Mouse (Mus musculus): ENCODE measurements around the gene Strn4. TPM values are rescaled to one million over a fixed set of nuclear protein-coding genes. Genes with fewer than 3 reads are reported as not detected.

Gene Strn4
- polyA plus RNA-seq, 1 experiment from 2014 or later: 68.5 TPM

DNA sequence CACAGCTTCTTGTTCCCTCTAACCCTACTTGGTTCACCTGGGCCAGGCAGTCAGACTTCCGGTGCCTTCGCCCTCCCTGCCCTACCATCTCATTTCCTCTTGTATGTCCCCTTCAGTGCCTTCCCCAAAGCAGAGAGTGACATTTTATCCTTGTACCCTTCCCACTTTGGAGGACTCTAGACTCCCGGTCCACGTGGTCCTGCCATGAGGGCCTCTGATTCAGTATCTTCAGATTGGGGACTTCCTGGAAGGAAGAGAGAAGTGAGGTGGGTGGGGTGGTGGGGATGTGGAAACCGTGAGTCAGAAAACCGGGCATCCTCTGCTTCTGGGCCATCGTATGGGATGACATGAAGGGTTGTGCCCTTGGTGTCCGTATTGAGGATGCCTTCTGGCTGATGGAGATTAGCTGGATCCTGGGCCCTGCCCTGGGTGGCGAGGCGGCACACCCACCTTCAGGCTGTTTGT lies 32.4 kb upstream of the Strn4 start:
- ATAC-seq (ENCODE audit: insufficient read depth, low FRiP score): 0 out of 2 replicates have a peak, but pooled peaks have one; percentile 11
- WGBS: 23% methylated on average over 10 of the region's 10 CpGs
- no peak overlapping the region for H3K27ac ChIP-seq (ENCODE audit: low read length)

DNA sequence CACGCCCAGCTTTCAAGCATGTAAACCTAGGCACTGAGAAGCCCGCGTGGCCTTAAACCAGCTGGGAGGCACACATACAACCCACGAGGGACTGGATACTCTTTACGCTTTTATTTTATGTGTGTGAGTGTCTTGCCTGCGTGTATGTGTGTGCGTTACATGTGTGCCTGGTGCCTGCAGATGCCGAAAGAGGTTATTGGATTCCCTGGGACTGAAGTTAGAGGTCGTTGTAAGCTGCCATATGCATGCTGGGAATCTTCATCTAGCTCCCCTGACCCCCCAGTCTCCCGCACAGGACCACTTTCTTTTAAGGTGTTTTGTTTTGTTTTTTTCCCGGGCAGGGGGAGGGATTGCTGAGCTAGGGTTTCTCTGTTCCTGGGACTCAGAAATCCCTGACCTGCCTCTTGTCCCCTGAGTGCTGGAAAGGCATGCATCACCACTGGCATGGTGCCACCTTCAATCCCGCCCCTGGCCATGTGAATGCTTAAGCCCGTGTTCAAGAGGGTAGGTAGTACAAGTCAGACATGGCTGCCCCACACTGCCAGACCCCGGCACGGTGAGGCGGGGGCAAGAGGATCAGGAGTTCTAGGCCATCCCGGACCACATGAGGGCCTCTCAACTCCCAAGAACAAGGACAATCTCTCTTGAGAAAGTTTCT lies 31.8 kb upstream of the Strn4 start:
- peak overlapping the region; percentile 87 for H3K9ac ChIP-seq (ENCODE audit: low read length)
- 40% methylated on average over 17 of the region's 17 CpGs for WGBS
- H3K36me3 ChIP-seq (ENCODE audit: control insufficient read depth, insufficient read depth, low read length): no peaks in the 10 kb centered on the region
- peak overlapping the region; percentile 70 for H3K4me3 ChIP-seq (replicated peaks; ENCODE audit: low read length)
- no peak overlapping the region for H3K27ac ChIP-seq (ENCODE audit: low read length)
- ATAC-seq (ENCODE audit: insufficient read depth, low FRiP score): no peak
- peaks cover 34% of the 10 kb centered on the region for H3K4me1 ChIP-seq (ENCODE audit: control insufficient read depth, insufficient read depth, low read length)
- H3K4me2 ChIP-seq (ENCODE audit: low read depth, low read length): peak overlapping the region; percentile 97
- H3K9me3 ChIP-seq (replicated peaks; ENCODE audit: control insufficient read depth, low read length): no peaks in the 10 kb centered on the region
- no peaks in the 10 kb centered on the region for H3K27me3 ChIP-seq (ENCODE audit: control insufficient read depth, insufficient read depth, low read length)

More for the DNA sequence above, 32.4 kb upstream of the Strn4 start:
- Histone ChIP-seq H3K27me3 (ENCODE audit: control insufficient read depth, insufficient read depth, low read length) (no peaks in the 10 kb centered on the region), H3K4me1 (ENCODE audit: control insufficient read depth, insufficient read depth, low read length) (peaks cover 34% of the 10 kb centered on the region), H3K36me3 (ENCODE audit: control insufficient read depth, insufficient read depth, low read length) (no peaks in the 10 kb centered on the region), H3K9me3 (replicated peaks; ENCODE audit: control insufficient read depth, low read length) (no peaks in the 10 kb centered on the region), H3K4me3 (replicated peaks; ENCODE audit: low read length) (peak overlapping the region; percentile 70), H3K4me2 (ENCODE audit: low read depth, low read length) (peak overlapping the region; percentile 97), H3K9ac (ENCODE audit: low read length) (peak overlapping the region; percentile 87)

DNA sequence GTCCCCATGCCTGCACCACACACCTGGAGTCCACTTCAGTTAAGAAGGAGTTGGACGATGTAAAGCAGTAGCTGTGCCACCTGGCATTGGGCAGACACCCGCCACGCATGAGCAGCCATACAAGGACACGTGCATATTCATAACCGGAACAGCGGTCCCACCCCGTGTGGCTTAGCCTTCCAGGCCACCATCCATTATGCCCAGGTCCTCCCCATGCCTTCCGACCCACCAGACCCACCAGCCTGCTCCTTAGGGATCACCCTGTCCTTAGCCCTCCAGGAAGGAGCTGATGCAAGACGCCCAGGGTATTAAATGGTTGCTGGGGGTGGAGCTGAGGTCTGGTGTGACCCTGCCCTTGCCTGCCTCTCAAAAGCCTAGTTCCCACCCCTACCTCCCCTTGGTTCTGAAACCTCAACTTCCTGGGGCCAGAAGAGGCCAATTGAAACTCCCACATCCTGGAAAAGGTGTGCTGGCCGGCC lies 31.2 kb upstream of the Strn4 start:
- H3K4me2 ChIP-seq (ENCODE audit: low read depth, low read length): peak overlapping the region; percentile 97
- no peaks in the 10 kb centered on the region for H3K9me3 ChIP-seq (replicated peaks; ENCODE audit: control insufficient read depth, low read length)
- 76% methylated on average over 10 of the region's 10 CpGs for WGBS
- no peak for ATAC-seq (ENCODE audit: insufficient read depth, low FRiP score)
- H3K27ac ChIP-seq (ENCODE audit: low read length): no peak overlapping the region
- peak overlapping the region; percentile 70 for H3K4me3 ChIP-seq (replicated peaks; ENCODE audit: low read length)
- H3K9ac ChIP-seq (ENCODE audit: low read length): peak overlapping the region; percentile 87; the same call in 1 of the 2 replicates
- H3K4me1 ChIP-seq (ENCODE audit: control insufficient read depth, insufficient read depth, low read length): peaks cover 34% of the 10 kb centered on the region
- 0 out of 2 replicates have a peak, but pooled peaks cover 3% of the 10 kb centered on the region for H3K36me3 ChIP-seq (ENCODE audit: control insufficient read depth, insufficient read depth, low read length)
- no peaks in the 10 kb centered on the region for H3K27me3 ChIP-seq (ENCODE audit: control insufficient read depth, insufficient read depth, low read length)

DNA sequence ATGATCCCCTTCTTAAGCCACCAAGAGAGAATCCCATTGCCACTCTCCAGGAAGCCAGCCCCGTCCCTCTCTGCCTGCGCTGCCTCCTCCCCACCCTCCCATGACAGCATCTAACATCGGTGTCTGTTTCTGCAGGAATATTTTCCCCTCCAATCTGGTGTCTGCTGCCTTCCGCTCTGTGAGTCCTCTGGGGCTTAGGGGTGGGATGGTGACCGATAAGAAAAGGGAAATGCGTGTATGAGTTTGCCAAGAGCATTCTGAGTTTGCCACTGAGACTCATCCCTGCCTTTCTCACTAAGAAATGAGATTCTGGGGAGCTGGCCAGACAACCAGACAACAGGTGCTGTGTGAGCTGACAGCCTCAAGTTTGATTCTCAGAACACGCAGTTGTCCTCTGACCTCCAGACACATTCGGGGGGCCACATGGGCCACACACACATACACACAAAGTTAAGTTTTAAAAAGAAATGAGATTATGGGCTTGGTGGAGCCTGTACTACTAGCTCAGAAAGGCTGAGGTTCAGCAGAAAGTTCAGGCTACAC lies 30.1 kb upstream of the Strn4 start:
- H3K36me3 ChIP-seq (ENCODE audit: control insufficient read depth, insufficient read depth, low read length): 0 out of 2 replicates have a peak, but pooled peaks cover 3% of the 10 kb centered on the region
- ATAC-seq (ENCODE audit: insufficient read depth, low FRiP score): no peak
- WGBS: 75% methylated on average over 8 of the region's 8 CpGs
- H3K4me2 ChIP-seq (ENCODE audit: low read depth, low read length): no peak overlapping the region
- H3K4me1 ChIP-seq (ENCODE audit: control insufficient read depth, insufficient read depth, low read length): peaks cover 34% of the 10 kb centered on the region
- H3K4me3 ChIP-seq (replicated peaks; ENCODE audit: low read length): no peak overlapping the region
- H3K27ac ChIP-seq (ENCODE audit: low read length): no peak overlapping the region
- no peak overlapping the region for H3K9ac ChIP-seq (ENCODE audit: low read length)
- no peaks in the 10 kb centered on the region for H3K9me3 ChIP-seq (replicated peaks; ENCODE audit: control insufficient read depth, low read length)
- no peaks in the 10 kb centered on the region for H3K27me3 ChIP-seq (ENCODE audit: control insufficient read depth, insufficient read depth, low read length)

DNA sequence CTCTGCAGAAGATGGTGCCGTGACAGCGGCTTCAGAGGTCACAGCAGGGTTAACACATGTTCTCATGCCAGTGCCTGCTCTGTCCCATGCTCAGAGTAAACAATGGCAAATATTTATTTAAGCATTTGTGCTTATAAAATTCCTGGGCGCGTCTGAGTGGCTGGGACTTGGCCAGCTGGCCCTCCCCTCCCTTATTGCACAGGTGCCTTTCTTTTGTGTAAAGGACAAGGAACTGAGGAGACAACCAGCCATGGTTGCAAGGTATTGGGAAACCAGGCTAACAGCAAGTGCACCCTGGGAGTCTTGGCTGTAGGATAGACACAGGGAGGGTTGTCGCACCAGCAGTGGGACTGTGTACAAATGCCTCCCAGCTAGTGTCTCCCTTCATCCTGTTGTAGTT lies 23.4 kb upstream of the Strn4 start:
- H3K9me3 ChIP-seq (replicated peaks; ENCODE audit: control insufficient read depth, low read length): no peaks in the 10 kb centered on the region
- no peak overlapping the region; the same call in 1 of the 2 replicates for H3K4me2 ChIP-seq (ENCODE audit: low read depth, low read length)
- H3K27ac ChIP-seq (ENCODE audit: low read length): peak overlapping the region; percentile 71
- ATAC-seq (ENCODE audit: insufficient read depth, low FRiP score): peak; percentile 83
- WGBS: 21% methylated on average over 5 of the region's 5 CpGs
- no peaks in the 10 kb centered on the region for H3K27me3 ChIP-seq (ENCODE audit: control insufficient read depth, insufficient read depth, low read length)
- H3K36me3 ChIP-seq (ENCODE audit: control insufficient read depth, insufficient read depth, low read length): peaks cover 6% of the 10 kb centered on the region; the same call in 1 of the 2 replicates
- no peak overlapping the region for H3K9ac ChIP-seq (ENCODE audit: low read length)
- peaks cover 12% of the 10 kb centered on the region for H3K4me1 ChIP-seq (ENCODE audit: control insufficient read depth, insufficient read depth, low read length)
- H3K4me3 ChIP-seq (replicated peaks; ENCODE audit: low read length): no peak overlapping the region

DNA sequence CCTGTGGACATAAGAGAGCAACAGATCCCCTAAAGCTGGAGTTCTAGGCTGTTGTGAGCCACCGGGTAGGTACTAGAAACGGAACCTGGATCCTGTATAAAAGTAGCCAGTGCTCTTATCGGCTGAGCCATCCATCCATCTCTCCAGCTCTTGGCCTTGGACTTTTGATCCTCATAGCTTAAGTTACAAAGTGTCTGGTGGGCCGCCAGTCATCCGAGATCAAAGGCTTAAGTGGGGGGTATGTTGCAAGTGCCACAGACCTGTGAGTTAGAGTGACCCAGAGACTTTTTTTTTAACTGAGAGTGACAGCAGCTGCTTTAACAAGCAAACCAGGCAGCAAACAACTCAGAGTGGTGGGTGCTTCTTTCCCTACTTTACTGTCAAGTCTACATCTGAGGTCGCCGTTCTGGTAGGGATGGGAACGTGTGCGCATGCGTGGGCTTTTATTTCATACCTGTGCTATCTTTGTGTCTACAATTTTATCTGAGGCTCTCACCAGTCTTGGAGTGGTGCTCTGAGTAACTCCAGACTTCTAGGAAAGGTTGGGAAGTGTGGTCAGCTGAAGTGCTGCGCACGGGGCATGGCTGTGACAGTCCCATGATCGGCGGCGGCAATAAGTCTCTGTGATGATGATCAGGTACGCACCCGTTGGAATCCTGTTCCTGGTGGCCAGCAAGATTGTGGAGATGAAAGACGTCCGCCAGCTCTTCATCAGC lies 22.5 kb upstream of the Strn4 start:
- Histone ChIP-seq H3K4me1 (ENCODE audit: control insufficient read depth, insufficient read depth, low read length) (peaks cover 12% of the 10 kb centered on the region), H3K9ac (ENCODE audit: low read length) (no peak overlapping the region), H3K27ac (ENCODE audit: low read length) (peak overlapping the region; percentile 71), H3K4me3 (replicated peaks; ENCODE audit: low read length) (no peak overlapping the region), H3K36me3 (ENCODE audit: control insufficient read depth, insufficient read depth, low read length) (peaks cover 9% of the 10 kb centered on the region; the same call in 1 of the 2 replicates), H3K9me3 (replicated peaks; ENCODE audit: control insufficient read depth, low read length) (no peaks in the 10 kb centered on the region), H3K27me3 (ENCODE audit: control insufficient read depth, insufficient read depth, low read length) (no peaks in the 10 kb centered on the region), H3K4me2 (ENCODE audit: low read depth, low read length) (no peak overlapping the region)
- no peak for ATAC-seq (ENCODE audit: insufficient read depth, low FRiP score)
- WGBS: 75% methylated on average over 19 of the region's 19 CpGs

DNA sequence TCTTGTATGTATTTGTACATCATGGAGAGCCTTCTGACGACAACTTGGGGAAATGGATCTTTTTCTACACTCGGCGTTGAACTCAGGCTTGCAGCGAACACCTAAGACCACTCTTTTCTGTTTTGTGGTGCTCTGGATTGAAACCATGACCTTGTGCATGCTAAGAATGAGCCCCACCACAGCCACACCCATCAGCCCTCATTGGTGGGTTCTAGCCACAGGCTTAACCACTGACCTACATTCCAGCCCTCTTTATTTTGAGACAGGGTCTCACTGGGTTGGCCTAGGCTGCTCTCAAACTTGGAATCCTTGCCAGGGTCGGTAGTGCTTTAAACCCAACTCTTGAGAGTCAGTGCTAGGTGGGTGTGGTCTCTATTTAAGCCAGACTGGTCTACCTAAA lies 20.8 kb upstream of the Strn4 start:
- no peak overlapping the region for H3K4me2 ChIP-seq (ENCODE audit: low read depth, low read length)
- WGBS: 81% methylated on average over 5 of the region's 5 CpGs
- peaks cover 6% of the 10 kb centered on the region; the same call in 1 of the 2 replicates for H3K36me3 ChIP-seq (ENCODE audit: control insufficient read depth, insufficient read depth, low read length)
- H3K4me1 ChIP-seq (ENCODE audit: control insufficient read depth, insufficient read depth, low read length): peaks cover 12% of the 10 kb centered on the region
- no peak for ATAC-seq (ENCODE audit: insufficient read depth, low FRiP score)
- H3K9ac ChIP-seq (ENCODE audit: low read length): no peak overlapping the region
- H3K27ac ChIP-seq (ENCODE audit: low read length): no peak overlapping the region
- H3K4me3 ChIP-seq (replicated peaks; ENCODE audit: low read length): no peak overlapping the region
- H3K27me3 ChIP-seq (ENCODE audit: control insufficient read depth, insufficient read depth, low read length): no peaks in the 10 kb centered on the region
- no peaks in the 10 kb centered on the region for H3K9me3 ChIP-seq (replicated peaks; ENCODE audit: control insufficient read depth, low read length)

DNA sequence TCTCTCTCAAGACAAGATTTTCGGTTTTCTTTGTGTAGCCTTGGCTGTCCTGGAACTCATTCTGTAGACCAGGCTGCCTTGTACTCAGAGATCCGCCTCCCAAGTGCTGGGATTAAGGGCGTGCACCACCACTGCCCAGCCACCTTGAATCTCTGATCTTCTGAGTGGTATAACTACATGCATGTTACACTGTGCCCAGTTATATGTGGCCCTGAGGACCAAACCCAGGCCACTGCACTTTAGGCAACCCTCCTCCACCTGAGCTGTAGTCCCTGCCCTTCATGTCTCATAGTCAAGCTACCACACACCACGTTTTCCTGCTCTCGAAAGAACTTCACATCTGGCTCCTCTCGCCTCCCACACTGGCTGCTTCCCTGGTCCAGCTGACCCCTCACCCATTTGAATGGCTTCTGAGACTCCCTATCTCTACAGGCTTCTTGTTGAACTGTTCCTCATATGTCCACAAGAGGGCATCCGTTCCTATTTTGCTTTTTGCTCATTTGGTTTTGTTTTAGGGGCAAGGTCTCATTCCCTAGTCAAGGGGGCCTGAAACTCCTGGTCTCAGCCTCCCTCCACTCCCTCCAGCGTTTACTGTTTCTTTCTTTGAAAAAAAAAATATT lies 11.2 kb upstream of the Strn4 start:
- Histone ChIP-seq H3K4me3 (replicated peaks; ENCODE audit: low read length) (no peak overlapping the region), H3K4me2 (ENCODE audit: low read depth, low read length) (no peak overlapping the region), H3K9me3 (replicated peaks; ENCODE audit: control insufficient read depth, low read length) (no peaks in the 10 kb centered on the region), H3K36me3 (ENCODE audit: control insufficient read depth, insufficient read depth, low read length) (0 out of 2 replicates have a peak, but pooled peaks cover 7% of the 10 kb centered on the region), H3K27me3 (ENCODE audit: control insufficient read depth, insufficient read depth, low read length) (no peaks in the 10 kb centered on the region), H3K27ac (ENCODE audit: low read length) (no peak overlapping the region), H3K4me1 (ENCODE audit: control insufficient read depth, insufficient read depth, low read length) (0 out of 2 replicates have a peak, but pooled peaks cover 1% of the 10 kb centered on the region), H3K9ac (ENCODE audit: low read length) (no peak overlapping the region)
- 33% methylated on average over 8 of the region's 8 CpGs for WGBS
- no peak for ATAC-seq (ENCODE audit: insufficient read depth, low FRiP score)

Data from stomach, embryonic 16.5 days (tissue).